Mouse (Mus musculus): ENCODE measurements around the gene Hnrnpu. TPM values are rescaled to one million over a fixed set of nuclear protein-coding genes. Genes with fewer than 3 reads are reported as not detected.

Hnrnpu gene
- total RNA-seq, 1 experiment from 2014 or later = 446 TPM

DNA sequence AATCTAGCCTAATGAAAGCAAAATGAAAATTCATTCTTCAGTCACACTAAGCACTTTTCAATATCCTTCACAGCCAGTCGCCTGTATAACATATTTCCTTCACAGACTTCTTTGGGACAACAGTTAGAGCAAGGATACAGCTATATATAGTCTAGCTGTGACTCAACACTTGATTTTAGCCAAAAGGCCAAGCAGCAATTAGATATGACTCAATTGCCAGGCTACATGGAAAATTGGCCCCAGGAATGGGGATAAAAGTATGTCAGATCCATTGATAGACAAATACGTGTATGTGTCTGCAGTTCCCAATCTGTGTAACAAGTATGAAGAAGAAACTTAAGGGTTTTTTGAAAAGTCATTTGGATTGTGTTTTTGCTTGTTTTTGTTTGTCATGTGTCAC is 2.6 kb upstream of the Hnrnpu start:
- DNase-seq = no peak

DNA sequence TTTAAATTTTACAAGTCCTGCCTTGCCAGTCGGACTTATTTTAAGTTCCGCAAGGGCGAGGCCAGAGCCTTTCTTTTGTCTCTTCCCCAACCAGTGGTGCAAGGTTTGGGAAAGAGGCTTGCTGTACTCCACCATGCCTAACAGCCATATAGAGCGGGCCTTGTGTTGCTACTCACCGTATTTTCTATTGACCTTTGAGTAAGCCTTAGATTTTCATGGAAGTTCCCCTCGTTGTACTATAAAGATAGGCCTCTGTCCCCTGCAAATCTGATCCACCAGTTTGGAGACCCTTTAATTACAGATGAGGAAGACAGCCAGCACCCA is 683 bp upstream of the Hnrnpu start:
- no peak for DNase-seq

DNA sequence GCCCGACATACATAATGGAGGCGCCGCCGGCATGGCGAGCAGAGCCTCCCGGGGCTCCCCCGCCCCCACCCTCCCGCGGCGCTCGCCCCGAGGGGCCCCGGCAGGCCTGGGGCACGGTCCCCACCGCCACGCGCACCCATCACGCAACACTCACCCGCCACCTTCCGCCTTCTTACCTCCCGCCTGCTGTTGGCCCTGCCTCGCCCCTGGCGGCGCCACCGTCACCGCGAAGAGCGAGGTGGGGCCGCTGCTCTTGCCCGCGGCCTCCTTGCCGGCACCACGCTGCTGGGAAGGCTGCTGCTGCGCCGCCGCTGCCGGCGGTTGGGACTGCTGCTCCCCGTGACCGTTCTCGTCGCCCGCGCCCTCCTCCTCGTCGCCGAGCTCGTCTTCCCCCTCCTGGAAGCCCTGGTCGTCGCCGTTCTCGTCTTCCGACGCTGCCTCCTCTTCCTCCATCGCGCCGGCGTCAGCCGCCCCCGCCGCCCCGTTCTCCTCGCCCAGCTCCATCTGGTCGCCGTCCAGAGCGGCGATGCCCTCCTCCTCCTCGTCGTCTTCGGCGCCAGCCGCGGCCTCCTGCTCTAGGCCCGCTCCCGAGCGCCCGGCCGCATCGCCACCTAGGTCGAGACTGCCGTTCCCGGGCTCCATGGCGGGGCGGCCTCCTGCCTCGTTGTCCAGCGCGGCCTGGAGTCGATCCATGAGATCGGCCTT is 668 bp downstream of the Hnrnpu start:
- DNase-seq = peak; percentile 61

DNA sequence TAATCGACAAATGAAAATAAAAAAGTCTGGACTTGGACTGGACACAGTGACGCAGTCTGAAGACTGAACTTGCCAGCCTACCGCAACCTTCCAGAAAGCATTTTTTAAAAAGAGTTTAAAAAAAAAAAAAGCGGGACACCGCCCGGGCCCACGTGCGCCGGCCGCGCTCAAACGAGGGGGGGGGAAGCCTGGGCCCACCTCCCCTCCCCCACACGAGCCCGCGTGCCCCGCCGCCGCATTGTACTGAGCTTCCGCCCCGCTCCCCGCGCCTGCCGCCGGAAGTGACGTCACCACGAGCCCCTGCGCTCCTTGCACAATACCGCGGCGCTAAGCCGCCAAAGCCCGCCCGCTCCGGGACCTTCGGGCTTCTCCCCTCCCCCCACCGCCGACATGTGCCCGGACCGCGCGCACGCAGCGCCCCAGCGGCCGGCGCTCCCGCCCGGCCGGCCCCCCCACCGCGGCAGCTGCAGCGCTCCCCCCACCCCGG is 1.3 kb downstream of the Hnrnpu start:
- DNase-seq = peak; percentile 98

DNA sequence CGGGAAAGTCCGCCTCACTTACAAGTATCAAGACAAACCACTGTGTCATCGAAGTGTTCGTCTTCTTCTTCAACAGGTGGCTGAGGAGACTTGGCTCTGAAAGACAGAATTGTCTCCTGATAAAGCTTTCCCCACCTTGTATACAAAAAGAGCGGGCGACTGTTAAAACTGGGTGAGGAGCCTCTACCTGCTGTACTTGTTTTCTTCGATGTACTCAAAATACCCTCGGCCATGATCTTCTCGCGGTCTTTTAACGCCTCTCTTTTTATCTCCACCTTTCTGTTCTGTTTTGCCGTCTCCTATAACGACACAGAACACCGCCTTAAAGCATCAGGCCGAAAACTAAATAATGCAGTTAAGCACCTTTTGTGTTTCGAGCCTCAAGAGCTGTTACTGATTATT is 1.7 kb downstream of the Hnrnpu start:
- no peak for DNase-seq

DNA sequence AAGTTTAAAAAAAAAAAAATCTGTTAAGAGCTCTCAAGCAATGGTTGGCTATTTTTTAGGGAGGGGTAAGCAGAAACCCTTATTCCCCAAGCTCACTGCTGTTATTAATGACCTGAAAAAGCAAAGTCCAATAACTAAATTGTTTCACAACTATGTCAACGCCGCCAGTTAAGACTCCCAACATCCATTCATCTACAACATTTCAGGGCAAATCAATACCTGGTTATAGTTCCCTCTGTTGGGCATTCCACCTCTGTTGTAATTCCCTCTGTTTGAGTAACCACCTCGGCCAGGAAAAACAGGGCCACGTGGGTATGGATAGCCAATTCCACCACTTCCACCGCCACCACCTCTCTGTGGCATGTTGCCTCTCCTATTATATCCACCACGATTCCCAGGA is 7.7 kb downstream of the Hnrnpu start:
- no peak for DNase-seq

DNA sequence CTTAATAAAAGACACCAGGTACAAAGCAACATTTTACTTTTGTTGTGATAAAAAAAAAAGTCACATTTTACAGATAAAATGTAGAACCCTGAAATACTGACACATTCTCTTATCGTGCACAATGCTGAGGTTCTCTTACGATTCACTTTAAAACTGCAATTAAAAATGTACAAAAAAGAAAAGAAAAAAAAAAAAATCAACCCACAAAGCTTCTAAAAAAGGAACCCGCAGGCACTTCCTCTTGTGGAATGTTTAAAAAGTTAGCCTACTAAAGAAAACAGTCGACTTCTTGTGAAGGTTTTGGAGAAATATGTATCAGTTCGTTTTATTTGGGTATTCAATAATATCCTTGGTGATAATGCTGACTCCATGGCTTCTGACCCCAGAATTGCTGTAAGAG is 8.6 kb downstream of the Hnrnpu start:
- DNase-seq = no peak

DNA sequence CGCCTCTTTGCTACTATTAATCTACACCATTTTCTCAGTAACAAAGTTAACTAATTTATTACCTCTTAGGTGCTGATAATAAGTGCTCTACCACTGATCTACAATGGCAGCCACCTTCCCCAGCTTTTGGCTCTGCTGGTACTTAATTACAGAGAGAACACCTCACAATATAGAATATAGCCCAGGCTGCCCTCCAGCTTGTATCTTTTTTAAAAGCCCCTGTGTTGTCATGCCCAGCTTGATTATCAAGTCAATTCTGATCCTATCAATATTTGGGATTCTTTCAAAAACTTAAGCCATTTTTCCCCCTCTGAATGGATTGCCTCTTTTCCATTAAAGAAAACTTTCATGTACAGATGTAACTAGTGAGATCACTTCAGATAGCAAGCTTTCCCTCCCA is 10.6 kb downstream of the Hnrnpu start:
- DNase-seq = no peak

DNA sequence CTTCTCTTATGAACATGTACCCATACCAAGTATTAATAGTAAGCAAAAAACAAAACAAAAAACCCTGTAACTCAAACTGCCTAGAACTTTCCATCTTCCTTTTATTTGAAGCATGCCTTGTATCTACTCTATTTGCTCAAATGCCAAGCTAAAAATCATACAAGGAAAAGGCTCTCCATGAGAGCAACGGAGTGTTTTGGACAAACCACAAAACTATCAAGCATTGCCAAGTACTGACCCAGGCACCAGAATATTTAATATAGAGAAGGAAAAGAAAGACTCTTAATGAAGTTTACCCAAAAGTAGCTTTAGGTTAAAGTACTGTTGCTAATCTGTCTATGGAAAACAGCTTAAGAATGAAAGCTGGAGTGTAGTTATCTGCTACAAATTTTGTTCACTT is 11.2 kb downstream of the Hnrnpu start:
- no peak for DNase-seq

DNA sequence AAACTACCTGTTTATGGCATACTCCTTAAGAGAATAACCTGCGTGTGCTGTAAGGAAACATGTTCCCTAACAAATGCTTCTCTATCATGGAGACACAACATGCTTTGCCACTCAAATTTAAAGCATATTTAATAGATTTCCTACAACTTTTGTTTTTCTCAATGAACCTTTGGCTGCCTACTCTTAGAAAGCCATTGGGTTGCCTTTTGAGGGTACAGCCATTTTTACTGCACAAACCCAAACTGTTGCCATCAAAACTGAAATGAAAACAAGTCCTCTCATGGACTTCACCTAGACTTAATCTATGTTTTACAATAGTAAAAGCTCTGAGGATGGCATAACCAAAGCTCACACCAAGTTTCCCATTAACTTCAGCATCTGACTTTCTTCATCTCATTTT is 13.0 kb downstream of the Hnrnpu start:
- no peak for DNase-seq

DNA sequence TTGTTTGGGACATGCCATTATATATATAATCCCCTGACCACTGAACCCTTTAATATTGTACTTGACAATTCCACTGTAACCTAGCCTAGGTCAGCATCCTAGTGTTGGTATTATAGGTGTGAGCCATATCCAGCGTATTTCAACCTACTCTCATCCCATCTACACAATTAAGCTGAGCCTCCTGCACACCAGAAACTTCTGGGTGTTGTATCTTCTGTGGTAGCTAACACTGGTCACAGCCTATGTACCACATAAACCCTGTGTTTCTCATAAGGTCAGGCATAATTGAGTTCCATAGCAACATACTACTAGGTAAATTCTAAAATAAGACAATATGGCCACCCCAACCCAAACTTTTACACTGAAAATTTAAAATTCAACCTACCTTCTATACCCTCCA is 14.4 kb downstream of the Hnrnpu start:
- DNase-seq = no peak

DNA sequence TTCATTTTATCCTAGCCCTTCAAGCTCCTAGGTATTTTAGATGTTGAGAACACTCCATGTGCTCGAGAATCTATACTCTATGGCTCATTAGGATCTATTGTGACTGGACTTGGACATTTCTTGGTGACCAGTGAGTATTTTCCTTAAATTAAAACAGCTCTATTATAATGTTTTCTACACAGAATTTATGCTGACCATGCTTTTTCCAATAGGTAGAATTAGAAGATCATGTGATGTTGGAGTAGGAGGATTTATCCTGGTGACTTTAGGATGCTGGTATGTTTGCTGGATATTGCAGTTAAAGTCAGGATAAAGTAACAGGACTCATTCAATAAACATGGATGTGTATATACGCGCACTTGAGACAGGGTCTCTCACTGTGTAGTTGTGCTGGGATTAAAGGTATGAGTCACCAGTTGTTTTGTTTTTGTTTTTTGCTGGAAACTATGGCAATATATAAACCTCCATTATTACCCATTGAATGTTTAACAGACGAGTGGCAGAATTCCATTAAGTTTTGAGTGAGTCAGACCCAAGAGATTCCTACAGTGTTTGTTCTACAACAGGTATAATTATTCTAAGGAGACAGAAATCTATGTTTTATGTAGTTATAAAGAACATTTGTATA is 15.8 kb downstream of the Hnrnpu start:
- DNase-seq = no peak

DNA sequence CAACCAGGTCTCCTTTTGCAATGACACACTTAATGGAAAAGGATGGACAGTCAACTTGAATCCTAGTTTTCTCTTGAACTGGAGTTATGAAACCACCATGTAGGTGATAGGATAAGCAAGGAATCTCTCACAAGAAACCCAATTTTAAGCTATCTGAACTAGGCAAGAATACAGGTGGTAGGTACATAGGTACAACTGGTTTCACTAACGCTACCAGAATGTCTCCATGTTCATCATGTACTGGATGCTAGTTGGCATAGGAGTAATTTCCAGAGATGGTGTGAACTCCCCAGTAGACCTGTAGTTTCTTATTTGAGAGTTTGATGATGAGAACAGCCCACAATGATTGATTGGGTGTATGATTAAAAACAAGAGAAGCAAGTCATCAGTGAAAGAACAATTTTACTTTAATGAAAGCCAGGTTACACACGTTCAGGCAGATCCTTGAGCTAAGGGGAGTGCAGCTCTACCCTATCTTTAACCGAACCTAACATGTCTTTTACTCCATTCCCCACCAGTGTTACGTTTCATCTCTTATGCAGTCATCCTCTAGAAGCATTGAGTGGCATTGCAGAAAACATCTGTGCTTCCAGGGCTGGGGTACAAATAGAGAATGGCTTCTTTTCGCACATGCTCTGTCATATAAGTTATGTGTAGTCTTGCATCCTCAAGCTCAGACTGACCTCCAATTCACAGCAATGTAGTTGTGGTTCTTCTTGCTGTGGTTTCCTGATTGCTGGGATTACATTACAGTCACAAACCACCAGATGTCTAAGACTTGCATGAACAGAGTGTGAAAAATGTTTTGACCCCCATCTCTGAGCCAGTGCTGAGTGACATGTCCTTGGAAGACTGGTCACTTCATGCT is 16.6 kb downstream of the Hnrnpu start:
- DNase-seq = no peak

DNA sequence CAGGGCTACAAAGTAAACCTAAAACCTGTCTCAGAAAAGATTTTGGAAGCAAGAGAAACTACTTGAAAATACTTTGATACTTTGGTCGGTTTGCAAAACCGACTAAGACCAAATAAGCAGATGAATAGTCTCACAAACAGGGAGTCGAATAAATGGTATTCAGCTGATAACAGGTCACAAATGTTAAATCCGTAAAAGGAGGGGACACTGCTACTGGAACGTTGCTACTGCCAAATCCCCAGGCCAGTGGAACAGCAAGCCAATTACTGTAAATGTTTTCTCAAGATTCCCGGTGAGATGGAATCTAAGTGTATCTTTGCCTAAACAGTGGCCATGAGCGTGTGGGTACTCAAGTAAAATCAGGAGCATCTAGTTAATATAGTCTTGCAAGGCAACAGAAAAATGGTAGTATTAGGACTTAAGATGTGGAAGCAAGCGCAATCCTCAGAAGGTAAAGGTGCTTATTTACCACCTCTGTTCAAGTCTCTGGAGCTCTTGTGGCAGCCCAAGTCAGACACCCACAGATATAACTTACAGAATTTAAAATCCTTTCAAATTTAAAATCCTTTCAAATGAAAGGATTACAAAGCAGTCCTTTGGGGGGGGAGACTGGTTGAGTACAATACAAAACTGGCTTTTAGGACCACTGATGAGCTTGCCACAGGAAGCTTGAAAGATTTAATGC is 17.4 kb downstream of the Hnrnpu start:
- no peak for DNase-seq

DNA sequence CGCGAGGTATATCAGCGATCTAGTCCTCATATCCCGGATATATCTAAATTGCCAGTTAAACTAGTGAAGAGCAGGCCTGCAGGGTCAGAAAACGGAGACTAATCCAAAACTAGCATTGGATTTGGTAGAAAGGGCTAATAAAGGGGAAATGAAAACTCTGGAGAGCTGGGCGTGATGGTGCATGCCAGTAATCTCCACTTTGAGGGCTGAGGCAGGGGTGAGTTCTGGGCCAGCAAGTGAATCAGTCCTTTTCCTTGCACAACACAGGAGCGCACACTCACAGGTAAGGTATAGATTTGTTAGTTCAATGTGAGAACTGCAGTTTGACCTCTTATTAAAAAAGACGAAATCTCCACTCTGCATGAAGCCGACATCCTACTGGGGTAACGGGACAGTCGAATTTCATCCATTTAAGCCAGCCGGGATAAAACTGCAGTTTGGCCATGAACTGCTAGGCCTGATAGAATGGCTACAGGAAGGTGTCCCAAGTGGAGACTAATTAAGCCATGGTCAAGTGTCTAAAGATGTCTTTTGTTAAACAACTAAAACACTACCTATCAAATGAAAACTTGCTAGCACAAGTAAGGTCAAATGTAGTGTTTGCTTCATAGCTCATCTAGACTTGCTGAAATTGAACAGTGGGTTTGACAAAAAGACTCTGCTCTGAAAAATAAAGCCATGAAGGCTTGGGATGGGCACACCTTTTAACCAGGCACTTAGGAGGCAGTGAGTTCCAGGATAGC is 18.1 kb downstream of the Hnrnpu start:
- peak; percentile 19 for DNase-seq

DNA sequence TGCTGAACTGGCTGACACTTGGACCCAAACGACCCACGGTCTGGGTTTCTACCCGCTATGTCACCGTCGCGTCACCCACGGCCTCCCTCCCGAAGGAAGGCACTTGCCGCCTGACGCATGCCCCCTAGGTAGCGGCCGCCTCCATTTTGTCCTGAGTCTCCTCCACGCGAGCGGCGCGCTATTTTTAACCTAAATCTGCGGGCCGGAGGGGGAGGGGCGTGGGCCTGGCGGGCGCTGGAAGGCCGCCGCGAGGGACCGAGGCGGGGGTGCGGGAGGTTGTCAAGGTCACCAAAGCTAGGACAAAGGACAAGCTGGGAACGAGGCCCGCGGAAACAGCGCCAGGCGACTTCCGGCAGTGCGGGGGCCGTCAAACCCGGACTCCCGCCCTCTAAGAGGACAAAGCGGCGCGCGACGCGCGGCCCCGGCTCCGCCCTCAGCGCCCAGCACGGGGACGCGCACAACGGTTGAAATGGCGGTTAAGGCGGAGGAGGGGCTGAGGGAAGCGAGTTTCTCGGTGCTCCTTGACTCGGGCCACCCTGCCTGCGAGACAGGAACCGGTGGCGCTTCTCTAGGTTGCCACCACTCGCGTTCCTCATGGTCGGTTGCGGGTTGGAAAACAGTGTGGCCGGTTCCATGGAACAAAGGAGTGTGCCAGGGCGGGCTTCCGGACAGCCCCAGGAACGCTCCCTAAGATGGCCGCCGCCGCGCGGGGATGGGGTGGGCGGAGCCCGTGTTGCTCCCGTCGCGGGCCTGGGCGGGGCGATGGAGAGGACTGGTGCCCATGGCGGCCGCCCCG is 19.0 kb downstream of the Hnrnpu start, which contains the start of gene Cox20:
Gene Cox20 (plus strand): TSS at position 742 of the 796 bp plus-strand sequence.
- peak; percentile 98 for DNase-seq

DNA sequence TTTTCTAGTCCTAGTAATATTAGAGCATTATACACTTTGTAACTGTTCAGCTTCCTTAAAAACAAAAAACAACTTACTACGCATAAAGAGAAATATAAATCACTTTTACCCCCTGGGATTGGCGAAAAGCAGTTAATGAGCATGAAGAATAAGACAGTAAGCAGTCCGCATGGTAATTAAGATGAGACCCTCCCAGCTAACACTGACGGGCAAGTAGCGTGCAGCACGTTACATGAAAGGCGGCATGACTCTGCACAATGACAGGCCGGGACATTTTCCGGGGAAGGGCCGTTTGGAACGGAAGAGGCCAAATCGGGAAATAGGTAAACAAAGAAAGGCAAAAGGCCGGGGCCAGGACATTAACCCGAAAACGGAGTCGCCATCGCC is 19.6 kb downstream of the Hnrnpu start:
- DNase-seq = no peak

DNA sequence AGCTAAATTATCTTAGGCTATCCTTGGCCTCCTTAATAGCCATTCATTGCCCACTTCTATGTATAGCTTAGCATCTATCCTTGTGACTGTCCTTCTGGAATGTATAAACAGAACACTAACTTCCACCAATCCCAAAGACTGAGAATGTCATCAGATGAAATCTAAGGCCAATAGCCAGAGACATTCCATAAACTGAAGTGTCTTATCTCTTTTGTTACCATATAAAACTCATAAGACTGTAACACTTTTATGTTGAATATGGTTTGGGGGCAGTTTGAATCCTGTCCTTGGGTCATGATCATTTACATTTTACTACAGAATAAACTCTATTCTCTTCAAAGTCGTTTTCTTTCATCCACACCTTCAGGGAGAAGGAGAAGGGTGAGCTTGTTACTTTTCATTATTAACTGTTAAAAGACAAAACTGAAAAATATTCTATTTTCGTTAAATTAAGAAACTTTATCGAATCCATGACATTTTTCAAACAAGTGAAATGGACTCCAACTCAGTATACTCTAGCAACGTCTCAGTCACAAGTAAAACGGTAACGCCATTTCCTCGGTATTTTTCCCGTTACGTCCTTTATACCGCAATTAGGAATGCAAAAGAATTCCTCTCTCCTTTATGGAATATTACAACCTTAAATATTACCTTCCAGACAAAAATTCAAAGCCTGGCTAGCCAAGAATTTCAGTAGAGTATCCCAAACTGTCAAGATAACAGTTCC is 20.2 kb downstream of the Hnrnpu start:
- DNase-seq = no peak

DNA sequence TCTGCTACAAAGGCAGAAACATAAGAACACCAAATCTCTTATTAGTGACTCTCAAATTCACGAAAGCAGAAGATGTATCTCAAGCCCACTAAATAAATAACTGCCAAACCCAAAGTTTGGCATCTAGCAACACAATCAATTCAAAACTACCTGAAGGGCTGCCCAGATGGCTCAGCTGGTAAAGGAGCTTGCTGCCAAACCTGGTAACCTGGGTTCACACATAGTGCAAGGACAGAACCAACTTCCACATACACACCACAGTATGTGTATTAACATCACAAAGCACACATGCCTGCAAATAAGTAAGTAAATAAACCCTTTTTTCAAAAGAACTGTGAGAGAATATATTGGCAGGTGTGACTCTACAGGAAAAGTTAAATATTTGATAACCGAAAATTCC is 23.4 kb downstream of the Hnrnpu start:
- no peak for DNase-seq

DNA sequence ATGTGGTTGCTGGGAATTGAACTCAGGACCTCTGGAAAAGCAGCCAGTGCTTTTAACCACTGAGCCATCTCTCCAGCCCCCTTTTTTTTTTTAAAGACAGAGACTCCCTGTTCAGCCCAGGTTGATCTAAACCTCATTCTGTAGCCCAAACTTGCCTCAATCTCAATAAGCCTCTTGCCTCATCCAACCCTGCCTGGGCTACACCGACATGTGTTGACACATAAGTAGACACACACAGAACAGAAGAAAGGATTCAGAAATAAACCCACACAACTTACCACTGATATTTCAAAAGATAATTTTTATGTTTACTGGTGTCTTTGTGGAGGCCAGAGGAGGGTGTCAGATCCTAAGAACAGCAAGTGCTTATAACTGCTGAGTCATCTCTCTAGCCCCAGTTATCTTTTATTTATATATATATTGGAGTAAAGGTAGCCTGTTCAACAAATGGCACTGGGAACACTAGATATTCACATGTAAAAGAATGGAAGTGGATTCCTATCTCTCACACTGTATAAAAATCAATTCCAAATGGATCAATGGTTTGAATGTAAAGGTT is 24.5 kb downstream of the Hnrnpu start:
- DNase-seq = no peak

Measured in adrenal gland, postnatal 25 days (tissue).